21 mouse cellular contexts compared by ENCODE assay signal in the genomic region with DNA sequence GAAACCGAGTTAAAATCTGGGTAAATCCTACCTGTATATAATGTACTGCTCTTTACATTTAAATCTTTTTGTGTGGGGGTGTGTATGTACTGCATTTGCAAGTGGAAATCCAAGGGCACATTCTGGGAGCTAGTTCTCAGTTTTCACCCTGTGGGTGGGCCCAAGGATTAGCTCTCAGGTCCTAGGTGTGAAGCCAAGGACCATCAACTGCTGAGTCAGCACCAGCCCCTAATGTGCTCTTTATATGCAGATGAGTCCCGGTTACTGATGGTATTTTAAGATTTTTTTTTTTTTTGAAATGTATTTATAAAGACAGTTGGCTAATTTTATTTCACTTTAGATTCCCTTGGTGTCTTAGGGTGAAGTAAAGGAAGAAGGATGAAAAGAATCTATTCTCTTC.
"Had no signal": no experiment of that assay in that cellular context is flagged by ENCODE, and none has a peak within 500 bp of the region (broad histone marks: within the 10 kb centered on the region; RNA-seq: fewer than 3 reads in every experiment).

No protein-coding gene starts in this region.

- H3K27ac ChIP-seq: limb, embryonic 12.5 days; limb, embryonic 15.5 days; liver, embryonic 14.5 days; macrophage; midbrain, embryonic 13.5 days; stomach, postnatal 0 days had no signal

- DNase-seq: kidney, adult 18-20 months; kidney, adult 9 months; kidney, postnatal 14 days; kidney, postnatal 4 days; layer of hippocampus, adult 9-11 months; left cerebral cortex, postnatal 4 days; liver, postnatal 0 days; lung, embryonic 14.5 days; right cerebral cortex, adult 18-20 months; right cerebral cortex, postnatal 14 days; right cerebral cortex, postnatal 4 days; thymus, postnatal 25 days had no signal

- H3K4me3 ChIP-seq: limb, embryonic 12.5 days; limb, embryonic 15.5 days; midbrain, embryonic 13.5 days had no signal

- ATAC-seq: liver, postnatal 0 days; lung, postnatal 0 days; midbrain, embryonic 13.5 days; midbrain, embryonic 16.5 days had no signal

- H3K9ac ChIP-seq: limb, embryonic 12.5 days; limb, embryonic 15.5 days; liver, embryonic 14.5 days; liver, postnatal 0 days; lung, embryonic 14.5 days; midbrain, embryonic 13.5 days had no signal

- H3K9me3 ChIP-seq: limb, embryonic 12.5 days; limb, embryonic 15.5 days; midbrain, embryonic 13.5 days had no signal

- H3K27me3 ChIP-seq: limb, embryonic 12.5 days; limb, embryonic 15.5 days; midbrain, embryonic 13.5 days had no signal

- H3K4me1 ChIP-seq: limb, embryonic 12.5 days; limb, embryonic 15.5 days; midbrain, embryonic 13.5 days had no signal

- H3K4me2 ChIP-seq: limb, embryonic 12.5 days; limb, embryonic 15.5 days; liver, embryonic 11.5 days; lung, embryonic 14.5 days; midbrain, embryonic 13.5 days had no signal
